Mouse (Mus musculus) neural tube, embryonic 11.5 days (tissue): ENCODE results near the gene Hoxa9. TPM values are rescaled to one million over a fixed set of nuclear protein-coding genes. Genes with fewer than 3 reads are reported as not detected.

Source experiments
- ATAC-seq: fragments of 200-750 bp; cut with Nextera tagmentation; 2 replicates; pipeline ENCODE4 v1.8.0; 2017; ENCODE audit warnings: moderate number of reproducible peaks, mild to moderate bottlenecking, moderate TSS enrichment, moderate library complexity; ENCODE audit not compliant: insufficient read depth, low FRiP score, low TSS enrichment
- DNase-seq: peaks from one replicate; pipeline ENCODE4 v3.0.0-alpha.2; 2015; ENCODE audit warnings: low spot score
- H3K27ac ChIP-seq: fragments of 300-500 bp; sonication (generic); 2 replicates; pipeline ENCODE4 v1.5.1; 2014; ENCODE audit warnings: low read depth, mild to moderate bottlenecking, low read length
- H3K27me3 ChIP-seq: fragments of 300-500 bp; sonication (generic); 2 replicates; pipeline ENCODE4 v1.6.1; 2014; ENCODE audit warnings: mild to moderate bottlenecking, low read length, mixed read lengths; ENCODE audit not compliant: control insufficient read depth, insufficient read depth
- H3K36me3 ChIP-seq: fragments of 300-500 bp; sonication (generic); 2 replicates; pipeline ENCODE4 v1.6.1; 2014; ENCODE audit warnings: mild to moderate bottlenecking, low read length, moderate library complexity, mixed read lengths; ENCODE audit not compliant: control insufficient read depth, insufficient read depth
- H3K4me1 ChIP-seq: fragments of 300-500 bp; sonication (generic); 2 replicates; pipeline ENCODE4 v1.6.1; 2014; ENCODE audit warnings: low read length, mixed read lengths; ENCODE audit not compliant: control insufficient read depth, insufficient read depth
- H3K4me2 ChIP-seq: fragments of 300-500 bp; sonication (generic); 2 replicates; pipeline ENCODE4 v1.6.1; 2014; ENCODE audit warnings: low read depth, mild to moderate bottlenecking, moderate library complexity
- H3K4me3 ChIP-seq: fragments of 300-500 bp; sonication (generic); 2 replicates; pipeline ENCODE4 v1.5.1; 2014; ENCODE audit warnings: low read depth, low read length
- H3K9ac ChIP-seq: fragments of 300-500 bp; sonication (generic); 2 replicates; pipeline ENCODE4 v1.6.1; 2014; ENCODE audit warnings: mild to moderate bottlenecking, low read length
- H3K9me3 ChIP-seq: fragments of 300-500 bp; sonication (generic); 2 replicates; pipeline ENCODE4 v1.6.1; 2016; ENCODE audit warnings: low read length; ENCODE audit not compliant: control insufficient read depth
- WGBS: fragments of 180-500 bp; shearing (Covaris S2); extraction: QIAGEN DNeasy Blood & Tissue Kit; methylation state at CpG from one replicate; pipeline ENCODE4 v1.1.7; 2014; 5-methylcytosine and 5-hydroxymethylcytosine counted together
- polyA plus RNA-seq: library from polyadenylated mRNA; unstranded; fragments of >200 nt; fragmentation: Nextera tagmentation; extraction: Ambion mirVana; gene quantifications from 2 replicates; pipeline ENCODE4 v1.2.1, GENCODE M21; 2014

Gene Hoxa9
- polyA plus RNA-seq, 1 experiment from 2014 or later: 98.8 TPM

DNA sequence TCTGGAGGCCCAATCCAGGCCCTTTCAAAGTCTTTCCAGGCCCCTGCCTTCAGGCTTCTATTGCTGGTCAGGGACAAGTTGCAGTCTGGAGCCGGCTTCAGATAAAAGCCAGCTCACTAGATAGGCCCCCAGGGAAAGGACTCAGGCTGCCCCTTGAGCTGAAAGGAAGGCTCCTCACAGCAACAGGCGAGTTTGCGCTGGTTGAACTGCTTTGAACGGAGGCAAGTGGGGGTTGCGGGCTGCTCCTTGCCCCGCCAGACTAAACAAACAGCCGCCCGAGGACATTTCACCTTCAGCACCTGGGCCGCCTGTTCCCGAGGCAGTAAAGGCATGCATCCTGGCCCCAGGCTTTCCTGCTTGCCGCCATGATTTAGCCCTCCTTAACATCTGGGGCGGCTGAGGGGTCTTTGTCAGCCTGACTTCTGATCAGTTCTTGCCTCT is 12.8 kb upstream of the Hoxa9 start:
- Histone ChIP-seq H3K4me1 (0 out of 2 replicates have a peak, but pooled peaks cover 4% of the 10 kb centered on the region), H3K4me2 (peak overlapping the region; percentile 47), H3K9ac (peak overlapping the region; percentile 60), H3K4me3 (peak overlapping the region; percentile 40), H3K27ac (0 out of 2 replicates have a peak overlapping the region, but pooled peaks have one; percentile 27), H3K36me3 (no peaks in the 10 kb centered on the region), H3K9me3 (no peaks in the 10 kb centered on the region), H3K27me3 (peaks cover 94% of the 10 kb centered on the region)
- DNase-seq (no peak), ATAC-seq (no peak)
- 0% methylated on average over 12 of the region's 12 CpGs for WGBS

- Histone ChIP-seq H3K27ac (no peak overlapping the region), H3K36me3 (no peaks in the 10 kb centered on the region), H3K9me3 (no peaks in the 10 kb centered on the region), H3K4me1 (0 out of 2 replicates have a peak, but pooled peaks cover 4% of the 10 kb centered on the region), H3K27me3 (peaks cover 89% of the 10 kb centered on the region), H3K9ac (peak overlapping the region; percentile 60), H3K4me2 (peak overlapping the region; percentile 47), H3K4me3 (peak overlapping the region; percentile 40)
- DNase-seq (no peak), ATAC-seq (no peak)
- WGBS: 2% methylated on average over 4 of the region's 4 CpGs
Observed at GRCm38 (mm10) chr6:52242801-52243332, 12.0 kb upstream of the Hoxa9 start.

GRCm38 (mm10) chr6:52241001-52241621 is 10.2 kb upstream of the Hoxa9 start:
- Histone ChIP-seq H3K9ac (peak overlapping the region; percentile 43; the same call in 1 of the 2 replicates), H3K4me2 (peak overlapping the region; percentile 47)
- whole genome bisulfite sequencing: 0% methylated on average over 9 of the region's 9 CpGs

DNA sequence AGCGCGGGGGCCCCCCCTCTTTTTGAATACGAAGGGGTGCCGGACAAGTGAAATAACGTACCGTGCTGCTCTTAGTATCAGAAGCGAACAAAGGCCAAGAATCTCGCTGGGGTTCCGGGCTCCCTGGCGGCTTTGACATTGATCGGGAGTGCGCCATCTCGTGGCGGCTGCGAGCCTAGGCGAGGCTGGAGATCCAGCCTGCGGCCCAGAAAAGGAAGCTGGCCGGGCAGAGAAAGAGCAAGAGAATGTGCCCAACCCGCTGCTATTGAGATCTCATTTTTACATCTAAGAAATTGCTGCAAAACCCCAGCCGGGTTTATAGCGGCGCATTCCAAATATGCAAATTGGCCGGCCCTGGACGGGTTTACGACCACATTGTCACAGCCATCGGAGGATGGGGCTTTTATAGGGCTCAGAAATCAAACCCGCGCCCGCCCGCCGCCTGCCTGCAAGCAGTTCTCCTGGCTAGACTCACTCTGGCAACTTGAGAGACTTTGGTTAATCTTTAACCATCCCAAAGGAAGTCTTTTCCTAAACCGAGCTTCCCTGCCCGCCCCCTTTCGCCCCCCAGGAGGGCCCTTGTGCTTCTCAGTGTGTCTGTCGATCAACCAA is 9.6 kb upstream of the Hoxa9 start, which contains the start of gene Hoxa10:
Gene Hoxa10 (minus strand): TSS at position 466 of the 612 bp plus-strand sequence.
- peak; percentile 91 for DNase-seq
- ATAC-seq: peak; percentile 64
- Histone ChIP-seq H3K27me3 (peaks cover 91% of the 10 kb centered on the region), H3K9me3 (no peaks in the 10 kb centered on the region), H3K4me3 (peak within 1 kb of the TSS; percentile 65), H3K4me1 (no peaks in the 10 kb centered on the region), H3K4me2 (peak within 1 kb of the TSS; percentile 47), H3K27ac (peak within 1 kb of the TSS; percentile 90), H3K36me3 (no peaks in the 10 kb centered on the region), H3K9ac (peak within 1 kb of the TSS; percentile 87)
- WGBS: under 1% methylated on average over 35 of the region's 35 CpGs

More at GRCm38 (mm10) chr6:52241001-52241621, 10.2 kb upstream of the Hoxa9 start:
- Histone ChIP-seq H3K4me1 (no peaks in the 10 kb centered on the region), H3K4me3 (peak overlapping the region; percentile 65; the same call in 1 of the 2 replicates), H3K9me3 (no peaks in the 10 kb centered on the region), H3K27me3 (peaks cover 91% of the 10 kb centered on the region), H3K36me3 (no peaks in the 10 kb centered on the region), H3K27ac (no peak overlapping the region)
- no peak for DNase-seq
- ATAC-seq: no peak

DNA sequence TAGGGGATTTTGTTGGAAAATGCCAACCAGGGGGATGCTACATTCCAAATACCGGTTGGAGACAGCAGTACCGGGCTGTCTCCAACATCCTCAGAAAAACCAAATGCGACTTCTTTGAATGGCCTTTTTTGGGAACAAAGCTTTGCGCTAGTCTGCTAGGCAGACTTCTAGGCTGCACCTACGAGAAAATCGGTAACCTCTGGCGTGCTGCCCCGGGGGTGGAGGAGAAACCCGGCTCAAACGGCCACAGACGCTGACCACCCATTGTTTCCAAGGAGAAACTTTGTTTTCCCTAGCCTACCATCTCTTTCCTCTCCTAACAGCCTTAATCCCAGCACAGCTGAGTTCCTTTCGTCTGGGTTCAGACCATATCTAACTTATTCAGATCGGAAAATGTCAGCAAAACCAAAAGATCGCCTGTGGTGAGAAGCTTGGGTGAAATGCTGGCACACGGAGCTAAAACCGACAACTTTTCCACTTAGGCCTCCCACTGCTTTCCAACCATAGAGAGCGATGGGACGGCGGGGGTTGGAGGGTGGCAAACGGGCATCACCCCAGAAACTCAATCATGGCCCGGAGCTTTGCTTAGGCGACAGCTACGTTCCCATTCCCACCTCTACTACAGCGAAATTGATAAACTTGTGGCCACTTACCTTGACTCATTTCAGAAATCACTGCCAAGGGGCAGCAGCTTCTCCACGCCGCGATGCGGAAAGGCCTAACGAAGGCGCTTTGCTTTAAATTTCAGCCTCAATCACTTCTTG is 8.9 kb upstream of the Hoxa9 start:
- Histone ChIP-seq H3K27me3 (peaks cover 91% of the 10 kb centered on the region), H3K4me3 (peak overlapping the region; percentile 65), H3K9ac (peak overlapping the region; percentile 87), H3K36me3 (no peaks in the 10 kb centered on the region), H3K27ac (peak overlapping the region; percentile 90), H3K4me1 (no peaks in the 10 kb centered on the region; the same call in 1 of the 2 replicates), H3K9me3 (no peaks in the 10 kb centered on the region), H3K4me2 (peak overlapping the region; percentile 47)
- WGBS: under 1% methylated on average over 30 of the region's 30 CpGs
- DNase-seq: peak; percentile 45
- no peak for ATAC-seq

DNA sequence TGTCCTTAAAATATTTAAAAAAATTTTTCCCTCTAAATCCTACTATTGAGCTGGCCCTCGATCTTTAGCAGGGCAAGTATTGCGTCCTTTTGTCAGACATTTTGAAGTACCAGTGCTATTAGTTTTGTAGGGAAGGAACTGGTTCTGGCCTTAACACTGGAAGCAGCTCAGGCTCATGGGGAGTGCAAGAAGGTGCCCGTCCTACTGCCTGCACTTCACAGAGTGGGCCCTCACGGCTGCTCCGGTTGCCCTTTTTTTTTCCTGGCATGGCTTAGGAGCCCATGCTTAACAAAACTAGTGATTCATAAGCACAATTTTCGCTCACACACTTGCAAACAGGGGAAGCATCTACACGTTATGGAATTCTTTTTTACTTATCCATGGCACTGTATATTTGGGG is 8.1 kb upstream of the Hoxa9 start:
- Histone ChIP-seq H3K4me2 (peak overlapping the region; percentile 47), H3K9me3 (no peaks in the 10 kb centered on the region), H3K4me1 (no peaks in the 10 kb centered on the region; the same call in 1 of the 2 replicates), H3K36me3 (no peaks in the 10 kb centered on the region), H3K27me3 (peaks cover 91% of the 10 kb centered on the region), H3K9ac (peak overlapping the region; percentile 68), H3K27ac (no peak overlapping the region), H3K4me3 (peak overlapping the region; percentile 65)
- DNase-seq (peak; percentile 54), ATAC-seq (no peak)
- 1% methylated on average over 7 of the region's 7 CpGs for WGBS

- Histone ChIP-seq H3K36me3 (no peaks in the 10 kb centered on the region), H3K9me3 (no peaks in the 10 kb centered on the region), H3K4me1 (no peaks in the 10 kb centered on the region; the same call in 1 of the 2 replicates), H3K27me3 (peaks cover 91% of the 10 kb centered on the region), H3K27ac (no peak overlapping the region; the same call in 1 of the 2 replicates), H3K9ac (peak overlapping the region; percentile 94), H3K4me3 (peak overlapping the region; percentile 65), H3K4me2 (peak overlapping the region; percentile 57)
- DNase-seq: no peak
- ATAC-seq: no peak
- under 1% methylated on average over 7 of the region's 7 CpGs for WGBS
Observed at GRCm38 (mm10) chr6:52238155-52238545, 7.3 kb upstream of the Hoxa9 start.
